Mouse (Mus musculus) limb, embryonic 14.5 days (tissue): ENCODE measurements around the gene Hipk3. TPM values are rescaled to one million over a fixed set of nuclear protein-coding genes. Genes with fewer than 3 reads are reported as not detected.
A peak's percentile ranks its signal among the peaks of the same experiment; 100 is the strongest.

Experiments used
- ATAC-seq: fragments of 200-750 bp; cut with Nextera tagmentation; 2 replicates; pipeline ENCODE4 v1.8.0; 2017; ENCODE audit warnings: low read depth, moderate number of reproducible peaks, moderate TSS enrichment; ENCODE audit not compliant: low FRiP score
- DNase-seq: peaks from one replicate; pipeline ENCODE4 v3.0.0-alpha.2; 2015; ENCODE audit warnings: low spot score
- H3K27ac ChIP-seq: fragments of 300-500 bp; sonication (generic); replicated peaks from 2 replicates; pipeline ENCODE4 v1.5.1; 2014; ENCODE audit warnings: low read depth, mild to moderate bottlenecking, low read length, moderate library complexity, mixed read lengths
- H3K27me3 ChIP-seq: fragments of 300-500 bp; sonication (generic); 2 replicates; pipeline ENCODE4 v1.6.1; 2014; ENCODE audit warnings: low read length, mixed read lengths; ENCODE audit not compliant: control insufficient read depth, insufficient read depth
- H3K36me3 ChIP-seq: fragments of 300-500 bp; sonication (generic); 2 replicates; pipeline ENCODE4 v1.6.1; 2014; ENCODE audit warnings: mild to moderate bottlenecking, low read length, moderate library complexity, mixed read lengths; ENCODE audit not compliant: control insufficient read depth, insufficient read depth
- H3K4me1 ChIP-seq: fragments of 300-500 bp; sonication (generic); 2 replicates; pipeline ENCODE4 v1.6.1; 2014; ENCODE audit warnings: antibody characterized with exemption, low read length, mixed read lengths; ENCODE audit not compliant: control insufficient read depth, insufficient read depth
- H3K4me2 ChIP-seq: fragments of 300-500 bp; sonication (generic); replicated peaks from 2 replicates; pipeline ENCODE4 v1.6.1; 2014; ENCODE audit warnings: low read depth, mild to moderate bottlenecking, low read length, moderate library complexity; ENCODE audit not compliant: severe bottlenecking
- H3K4me3 ChIP-seq: fragments of 300-500 bp; sonication (generic); replicated peaks from 2 replicates; pipeline ENCODE4 v1.5.1; 2014; ENCODE audit warnings: low read length
- H3K9ac ChIP-seq: fragments of 300-500 bp; sonication (generic); 2 replicates; pipeline ENCODE4 v1.6.1; 2014; ENCODE audit warnings: mild to moderate bottlenecking, low read depth, low read length, moderate library complexity; ENCODE audit not compliant: severe bottlenecking
- H3K9me3 ChIP-seq: fragments of 300-500 bp; sonication (generic); 2 replicates; pipeline ENCODE4 v1.6.1; 2016; ENCODE audit warnings: low read length; ENCODE audit not compliant: control insufficient read depth
- POLR2A ChIP-seq: fragments of 200-500 bp; IDR thresholded peaks from 2 replicates; pipeline ENCODE4 v1.8.0; 2012; ENCODE audit warnings: inconsistent platforms, mild to moderate bottlenecking, moderate library complexity, borderline replicate concordance; ENCODE audit not compliant: insufficient read depth, insufficient read length; ENCODE audit errors: extremely low read depth
- WGBS: fragments of 180-500 bp; shearing (Covaris S2); extraction: QIAGEN DNeasy Blood & Tissue Kit; methylation state at CpG from one replicate; pipeline ENCODE4 v1.1.7; 2014; 5-methylcytosine and 5-hydroxymethylcytosine counted together
- polyA plus RNA-seq, 2 experiments: library from polyadenylated mRNA; depleted of rRNA in 1 of 2; stranded (reverse) in 1 of 2; unstranded in 1 of 2; fragments of >200 nt; fragmentation: Nextera tagmentation in 1 of 2; extraction: Ambion mirVana in 1 of 2; gene quantifications; 2 replicates each; pipeline versions ENCODE4 v1.2.1 to v1.2.3; 2012 to 2014

The Hipk3 gene
- polyA plus RNA-seq, 2 experiments, result 26.2 to 31.4 TPM

DNA sequence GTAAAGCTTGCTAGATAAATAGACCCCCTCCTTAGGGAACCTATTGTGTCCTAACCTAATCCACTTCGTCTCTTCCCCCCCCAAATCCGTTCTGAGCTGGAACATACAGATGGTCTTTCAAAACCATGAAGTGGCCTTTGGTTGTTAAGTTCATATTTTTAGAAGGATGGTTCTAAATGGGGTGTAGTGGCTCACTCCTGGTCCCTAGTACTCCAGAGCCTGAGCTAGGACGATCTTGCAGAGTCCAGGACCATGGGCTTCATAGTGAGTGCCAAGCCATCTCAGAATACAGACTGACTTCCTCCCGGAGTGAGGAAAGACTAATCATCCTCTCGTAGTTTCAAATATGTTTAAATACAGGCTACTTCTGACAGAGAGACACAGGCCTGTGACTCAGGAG, 2.0 kb upstream of the Hipk3 start:
- Histone ChIP-seq H3K27ac (no peak overlapping the region), H3K4me2 (no peak overlapping the region), H3K9ac (no peak overlapping the region), H3K9me3 (no peaks in the 10 kb centered on the region), H3K4me3 (no peak overlapping the region), H3K27me3 (no peaks in the 10 kb centered on the region), H3K36me3 (no peaks in the 10 kb centered on the region), H3K4me1 (peaks cover 9% of the 10 kb centered on the region)
- no peak for TF ChIP-seq POLR2A
- WGBS, result 57% methylated on average over 5 of the region's 5 CpGs
- no peak for ATAC-seq
- no peak for DNase-seq

DNA sequence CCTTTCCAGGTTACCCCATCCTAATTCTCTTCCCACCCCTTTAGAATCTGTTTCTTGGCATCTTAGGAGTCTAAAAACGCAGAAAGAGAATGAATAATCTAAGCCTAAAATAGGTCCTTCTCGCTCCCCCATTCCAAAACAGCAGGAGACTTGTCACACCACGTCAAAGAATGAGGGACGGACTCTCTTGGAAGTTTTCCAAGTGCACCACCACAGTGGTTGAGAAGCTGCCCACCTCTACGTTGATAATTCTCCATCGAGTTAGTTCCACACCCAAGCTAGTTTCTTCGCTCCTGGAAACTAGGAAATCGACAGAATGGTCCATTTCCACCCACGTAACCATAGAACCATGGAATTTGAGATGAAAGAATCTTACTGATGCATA, 547 bp upstream of the Hipk3 start:
- TF ChIP-seq POLR2A, result no peak
- Histone ChIP-seq H3K9me3 (no peaks in the 10 kb centered on the region), H3K9ac (peak overlapping the region; percentile 97), H3K27me3 (no peaks in the 10 kb centered on the region), H3K27ac (peak overlapping the region; percentile 99; the same call in 1 of the 2 replicates), H3K4me2 (peak overlapping the region; percentile 75), H3K36me3 (no peaks in the 10 kb centered on the region), H3K4me1 (peaks cover 9% of the 10 kb centered on the region), H3K4me3 (peak overlapping the region; percentile 96)
- ATAC-seq (no peak), DNase-seq (no peak)
- WGBS, result 13% methylated on average over 9 of the region's 9 CpGs

DNA sequence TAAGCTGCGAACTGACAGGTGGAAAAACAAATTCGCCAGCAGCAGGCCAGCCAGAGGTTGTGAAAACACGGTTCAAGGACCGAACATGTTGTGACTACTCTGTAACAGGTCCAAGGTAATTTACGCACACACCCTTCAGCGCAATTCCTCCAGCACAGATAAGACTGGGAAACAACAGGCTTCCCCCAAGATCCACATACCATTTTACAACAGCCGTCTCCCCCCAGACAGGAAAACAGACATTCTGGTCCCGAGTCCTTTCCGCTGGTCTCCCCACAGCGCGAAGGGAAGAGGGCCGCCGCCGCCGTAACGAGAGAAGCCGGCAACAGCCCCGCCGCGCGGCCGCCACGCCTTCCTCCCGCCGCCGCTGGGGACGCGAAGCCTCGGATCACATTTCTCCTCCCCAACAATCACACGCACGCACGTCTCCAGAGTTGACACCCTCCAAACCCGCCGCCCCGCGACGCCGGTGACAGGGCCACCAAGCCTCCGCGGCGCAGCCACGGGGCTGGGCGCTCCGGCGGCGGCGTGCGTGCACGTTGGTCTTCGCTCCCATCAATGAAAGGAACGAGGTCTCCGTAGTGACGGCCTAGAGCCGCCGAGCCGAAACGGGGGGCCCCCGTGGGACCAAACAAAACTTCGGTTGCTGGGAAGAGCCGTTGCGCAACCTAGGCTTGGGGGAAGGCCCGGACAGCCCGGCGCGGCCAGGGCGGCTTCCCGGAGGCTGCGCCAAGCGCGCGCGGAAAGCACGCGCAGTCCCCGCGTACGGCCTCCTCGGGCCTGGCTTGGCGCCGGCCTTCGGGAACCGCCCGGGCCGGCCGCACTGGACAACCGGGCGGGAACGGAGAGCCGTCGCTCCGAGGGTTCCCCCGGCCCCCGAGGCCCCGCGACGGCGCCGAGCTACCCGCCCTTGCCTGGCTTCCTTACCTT, 960 bp downstream of the Hipk3 start:
- Histone ChIP-seq H3K36me3 (no peaks in the 10 kb centered on the region), H3K27me3 (no peaks in the 10 kb centered on the region), H3K9me3 (no peaks in the 10 kb centered on the region), H3K4me2 (peak overlapping the region; percentile 75), H3K4me3 (peak overlapping the region; percentile 96), H3K27ac (peak overlapping the region; percentile 99), H3K4me1 (peaks cover 9% of the 10 kb centered on the region), H3K9ac (peak overlapping the region; percentile 97)
- ATAC-seq (peak; percentile 63), DNase-seq (peak; percentile 66)
- 2% methylated on average over 79 of the region's 99 CpGs for WGBS
- TF ChIP-seq POLR2A, result 0 out of 2 replicates have a peak, but pooled peaks have one; percentile 35

DNA sequence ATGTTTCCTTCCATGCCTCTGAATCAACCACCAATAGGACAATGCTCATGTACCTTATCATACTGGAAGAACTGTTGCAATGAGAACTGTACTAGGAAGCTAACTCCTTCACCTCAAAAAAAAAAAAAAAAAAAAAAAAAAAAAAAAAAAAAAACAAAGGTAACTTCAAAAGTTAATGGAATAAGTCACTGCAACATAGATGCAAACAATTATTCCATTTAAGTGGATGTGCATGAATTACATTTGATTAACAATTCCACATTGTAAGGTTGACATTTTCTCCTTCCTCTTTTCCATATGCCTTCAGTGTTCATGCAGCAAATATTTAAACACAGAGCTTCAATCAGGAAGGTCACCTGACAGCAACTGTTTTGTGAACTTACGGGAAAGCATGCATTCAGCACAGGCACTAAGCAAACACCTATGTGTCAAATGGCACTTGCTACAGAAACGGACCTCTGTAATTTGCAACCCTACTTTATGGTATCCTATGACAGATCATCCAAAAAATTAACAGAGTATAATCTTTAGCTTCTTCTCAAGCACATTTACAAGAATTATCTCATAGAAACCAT, 2.9 kb downstream of the Hipk3 start:
- H3K27me3 ChIP-seq, result no peaks in the 10 kb centered on the region
- H3K36me3 ChIP-seq, result no peaks in the 10 kb centered on the region
- ATAC-seq, result no peak
- no peaks in the 10 kb centered on the region for H3K9me3 ChIP-seq
- no peak overlapping the region for H3K9ac ChIP-seq
- no peak overlapping the region for H3K4me2 ChIP-seq
- H3K4me1 ChIP-seq, result peaks cover 9% of the 10 kb centered on the region
- H3K27ac ChIP-seq, result no peak overlapping the region
- WGBS, result 39% methylated on average over 2 of the region's 2 CpGs
- H3K4me3 ChIP-seq, result no peak overlapping the region
- no peak for TF ChIP-seq POLR2A
- no peak for DNase-seq

DNA sequence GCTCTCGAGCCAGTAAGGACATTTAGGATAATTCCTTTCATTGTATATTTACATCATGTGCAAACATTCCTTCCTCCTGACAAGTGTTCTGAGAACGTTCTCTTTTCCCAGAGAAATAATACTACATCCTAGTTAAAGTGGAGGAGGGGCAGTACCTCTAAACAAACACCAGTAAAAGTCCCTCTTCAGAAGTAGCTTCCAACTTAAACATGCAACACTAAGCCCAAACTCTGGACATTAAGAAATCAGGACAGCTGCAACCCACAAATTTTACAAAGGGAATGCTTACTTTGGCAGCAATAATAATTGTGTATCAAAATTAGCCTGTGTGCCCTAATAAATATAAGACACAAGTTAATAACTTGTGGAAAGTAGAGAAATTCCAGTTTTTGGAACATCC, 3.5 kb downstream of the Hipk3 start:
- 49% methylated on average over 2 of the region's 2 CpGs for WGBS
- Histone ChIP-seq H3K27ac (no peak overlapping the region), H3K4me2 (no peak overlapping the region), H3K4me1 (peaks cover 9% of the 10 kb centered on the region), H3K27me3 (no peaks in the 10 kb centered on the region), H3K36me3 (no peaks in the 10 kb centered on the region), H3K9ac (no peak overlapping the region), H3K9me3 (no peaks in the 10 kb centered on the region), H3K4me3 (no peak overlapping the region)
- no peak for TF ChIP-seq POLR2A
- ATAC-seq, result no peak
- no peak for DNase-seq
